Mouse (Mus musculus): ENCODE results near the gene Ciapin1. TPM values are rescaled to one million over a fixed set of nuclear protein-coding genes. Genes with fewer than 3 reads are reported as not detected.

Ciapin1 gene
- polyA plus RNA-seq, 1 experiment from 2014 or later, result 39.4 TPM

- 60% methylated on average over 7 of the region's 7 CpGs for WGBS (ENCODE audit: insufficient replicate concordance)
- H3K27me3 ChIP-seq (ENCODE audit: insufficient read depth, low read length), result peaks cover 4% of the 10 kb centered on the region; the same call in 1 of the 2 replicates
- no peaks in the 10 kb centered on the region for H3K9me3 ChIP-seq (ENCODE audit: low read length)
- H3K9ac ChIP-seq (replicated peaks), result no peak overlapping the region; the same call in 1 of the 2 replicates
- H3K36me3 ChIP-seq (replicated peaks; ENCODE audit: insufficient read depth, low read length), result no peaks in the 10 kb centered on the region
- ATAC-seq (no peak), DNase-seq (no peak)
- H3K4me2 ChIP-seq (ENCODE audit: low read depth, low read length), result no peak overlapping the region
- no peak overlapping the region for H3K27ac ChIP-seq (ENCODE audit: low read depth)
- peaks cover 21% of the 10 kb centered on the region for H3K4me1 ChIP-seq (ENCODE audit: insufficient read depth)
- H3K4me3 ChIP-seq (ENCODE audit: low read depth, low read length), result no peak overlapping the region
- no peak for TF ChIP-seq EP300 (IDR thresholded peaks at IDR 0.05; ENCODE audit: low read depth)
- no peak for TF ChIP-seq CTCF (IDR thresholded peaks at IDR 0.05; ENCODE audit: low read depth)
Measured at GRCm38 (mm10) chr8:94781155-94781837, 56.9 kb downstream of the Ciapin1 start.

- Histone ChIP-seq H3K27me3 (ENCODE audit: insufficient read depth, low read length) (peaks cover 11% of the 10 kb centered on the region), H3K4me2 (ENCODE audit: low read depth, low read length) (no peak overlapping the region), H3K9me3 (ENCODE audit: low read length) (no peaks in the 10 kb centered on the region), H3K36me3 (replicated peaks; ENCODE audit: insufficient read depth, low read length) (no peaks in the 10 kb centered on the region), H3K9ac (replicated peaks) (no peak overlapping the region), H3K27ac (ENCODE audit: low read depth) (no peak overlapping the region), H3K4me3 (ENCODE audit: low read depth, low read length) (no peak overlapping the region), H3K4me1 (ENCODE audit: insufficient read depth) (peaks cover 19% of the 10 kb centered on the region)
- no peak for TF ChIP-seq EP300 (IDR thresholded peaks at IDR 0.05; ENCODE audit: low read depth)
- WGBS (ENCODE audit: insufficient replicate concordance), result 72% methylated on average over 21 of the region's 21 CpGs
- no peak for DNase-seq
- no peak for ATAC-seq
Measured at GRCm38 (mm10) chr8:94780491-94781154, 57.5 kb downstream of the Ciapin1 start.

GRCm38 (mm10) chr8:94779534-94780294, 58.4 kb downstream of the Ciapin1 start:
- Histone ChIP-seq H3K36me3 (replicated peaks; ENCODE audit: insufficient read depth, low read length) (no peaks in the 10 kb centered on the region), H3K4me3 (ENCODE audit: low read depth, low read length) (no peak overlapping the region), H3K27me3 (ENCODE audit: insufficient read depth, low read length) (peaks cover 18% of the 10 kb centered on the region), H3K9ac (replicated peaks) (no peak overlapping the region), H3K9me3 (ENCODE audit: low read length) (no peaks in the 10 kb centered on the region), H3K4me2 (ENCODE audit: low read depth, low read length) (no peak overlapping the region), H3K27ac (ENCODE audit: low read depth) (no peak overlapping the region), H3K4me1 (ENCODE audit: insufficient read depth) (peaks cover 19% of the 10 kb centered on the region)
- WGBS (ENCODE audit: insufficient replicate concordance), result 79% methylated on average over 16 of the region's 16 CpGs
- DNase-seq (no peak), ATAC-seq (no peak)
- TF ChIP-seq EP300 (IDR thresholded peaks at IDR 0.05; ENCODE audit: low read depth) (no peak), CTCF (IDR thresholded peaks at IDR 0.05; ENCODE audit: low read depth) (no peak)

GRCm38 (mm10) chr8:94778895-94779533, 59.1 kb downstream of the Ciapin1 start:
- Histone ChIP-seq H3K36me3 (replicated peaks; ENCODE audit: insufficient read depth, low read length) (no peaks in the 10 kb centered on the region), H3K4me3 (ENCODE audit: low read depth, low read length) (no peak overlapping the region), H3K27ac (ENCODE audit: low read depth) (no peak overlapping the region), H3K9ac (replicated peaks) (no peak overlapping the region), H3K4me1 (ENCODE audit: insufficient read depth) (peaks cover 19% of the 10 kb centered on the region), H3K27me3 (ENCODE audit: insufficient read depth, low read length) (peaks cover 24% of the 10 kb centered on the region), H3K4me2 (ENCODE audit: low read depth, low read length) (no peak overlapping the region), H3K9me3 (ENCODE audit: low read length) (no peaks in the 10 kb centered on the region)
- ATAC-seq, result no peak
- TF ChIP-seq CTCF (IDR thresholded peaks at IDR 0.05; ENCODE audit: low read depth) (no peak), EP300 (IDR thresholded peaks at IDR 0.05; ENCODE audit: low read depth) (no peak)
- no peak for DNase-seq
- WGBS (ENCODE audit: insufficient replicate concordance), result 36% methylated on average over 10 of the region's 10 CpGs

- H3K4me2 ChIP-seq (ENCODE audit: low read depth, low read length), result no peak overlapping the region
- H3K4me1 ChIP-seq (ENCODE audit: insufficient read depth), result peaks cover 19% of the 10 kb centered on the region
- H3K27ac ChIP-seq (ENCODE audit: low read depth), result no peak overlapping the region
- DNase-seq (no peak), ATAC-seq (peak; percentile 59)
- no peak for TF ChIP-seq EP300 (IDR thresholded peaks at IDR 0.05; ENCODE audit: low read depth)
- no peak for TF ChIP-seq CTCF (IDR thresholded peaks at IDR 0.05; ENCODE audit: low read depth)
- no peaks in the 10 kb centered on the region for H3K36me3 ChIP-seq (replicated peaks; ENCODE audit: insufficient read depth, low read length)
- H3K4me3 ChIP-seq (ENCODE audit: low read depth, low read length), result no peak overlapping the region
- H3K27me3 ChIP-seq (ENCODE audit: insufficient read depth, low read length), result peaks cover 30% of the 10 kb centered on the region
- H3K9ac ChIP-seq (replicated peaks), result no peak overlapping the region
- WGBS (ENCODE audit: insufficient replicate concordance), result 24% methylated on average over 5 of the region's 5 CpGs
- H3K9me3 ChIP-seq (ENCODE audit: low read length), result no peaks in the 10 kb centered on the region
Measured at GRCm38 (mm10) chr8:94778473-94778872, 59.7 kb downstream of the Ciapin1 start.

GRCm38 (mm10) chr8:94778036-94778435, 60.1 kb downstream of the Ciapin1 start:
- no peaks in the 10 kb centered on the region for H3K36me3 ChIP-seq (replicated peaks; ENCODE audit: insufficient read depth, low read length)
- peaks cover 19% of the 10 kb centered on the region for H3K4me1 ChIP-seq (ENCODE audit: insufficient read depth)
- no peak overlapping the region for H3K9ac ChIP-seq (replicated peaks)
- no peaks in the 10 kb centered on the region for H3K9me3 ChIP-seq (ENCODE audit: low read length)
- TF ChIP-seq EP300 (IDR thresholded peaks at IDR 0.05; ENCODE audit: low read depth) (no peak), CTCF (IDR thresholded peaks at IDR 0.05; ENCODE audit: low read depth) (no peak)
- H3K4me2 ChIP-seq (ENCODE audit: low read depth, low read length), result no peak overlapping the region
- ATAC-seq (no peak), DNase-seq (no peak)
- 57% methylated on average over 10 of the region's 10 CpGs for WGBS (ENCODE audit: insufficient replicate concordance)
- peaks cover 34% of the 10 kb centered on the region for H3K27me3 ChIP-seq (ENCODE audit: insufficient read depth, low read length)
- H3K27ac ChIP-seq (ENCODE audit: low read depth), result no peak overlapping the region
- no peak overlapping the region for H3K4me3 ChIP-seq (ENCODE audit: low read depth, low read length)
